Mouse (Mus musculus) myocyte (in vitro differentiated cells): ENCODE measurements around the gene Brsk1. TPM values are rescaled to one million over a fixed set of nuclear protein-coding genes. Genes with fewer than 3 reads are reported as not detected.

ENCODE experiments used
- H3K27me3 ChIP-seq: one replicate; pipeline ENCODE4 v1.6.1; 2011; ENCODE audit not compliant: control insufficient read depth, insufficient read depth, insufficient read length
- H3K36me3 ChIP-seq: one replicate; pipeline ENCODE4 v1.6.1; 2011; ENCODE audit not compliant: control insufficient read depth, insufficient read depth
- H3K4me2 ChIP-seq: one replicate; pipeline ENCODE4 v1.6.1; 2011; ENCODE audit warnings: low read depth, control low read depth
- H3K4me3 ChIP-seq: one replicate; pipeline ENCODE4 v1.5.1; 2011; ENCODE audit warnings: mild to moderate bottlenecking, control low read depth, moderate library complexity
- H3K79me2 ChIP-seq: one replicate; pipeline ENCODE4 v1.6.1; 2011; ENCODE audit not compliant: control insufficient read depth, insufficient read depth
- H3ac ChIP-seq: one replicate; pipeline ENCODE4 v1.6.1; 2011; ENCODE audit not compliant: control insufficient read depth, insufficient read length
- CEBPB ChIP-seq: IDR thresholded peaks from 2 replicates; pipeline ENCODE4 v1.6.1; 2011; ENCODE audit warnings: mild to moderate bottlenecking, moderate library complexity; ENCODE audit not compliant: poor library complexity, insufficient read depth, severe bottlenecking
- E2F4 ChIP-seq: IDR thresholded peaks from one replicate; pipeline ENCODE4 v1.6.1; 2011; ENCODE audit warnings: mild to moderate bottlenecking, control low read depth, moderate library complexity; ENCODE audit not compliant: insufficient read depth
- MAX ChIP-seq: IDR thresholded peaks from one replicate; pipeline ENCODE4 v1.6.1; 2011; ENCODE audit warnings: low read depth, mild to moderate bottlenecking, control low read depth
- MYOD1 ChIP-seq, 3 experiments: IDR thresholded peaks; one replicate each; pipeline ENCODE4 v1.6.1; 2011; ENCODE audit warnings: control low read depth in 2 of 3, low read depth in 2 of 3, mild to moderate bottlenecking in 2 of 3, moderate library complexity in 1 of 3; ENCODE audit not compliant: insufficient read length in 2 of 3, control insufficient read depth in 1 of 3
- MYOG ChIP-seq, 3 experiments: IDR thresholded peaks; one replicate each; pipeline ENCODE4 v1.6.1; 2011; ENCODE audit warnings: control low read depth in 2 of 3, low read depth in 2 of 3, mild to moderate bottlenecking in 2 of 3; ENCODE audit not compliant: insufficient read length in 2 of 3, control insufficient read depth in 1 of 3, insufficient read depth in 1 of 3
- POLR2A ChIP-seq: IDR thresholded peaks from one replicate; pipeline ENCODE4 v1.6.1; 2011; ENCODE audit warnings: low read depth, mild to moderate bottlenecking, control low read depth, moderate library complexity; ENCODE audit not compliant: insufficient read length
- POLR2AphosphoS2 ChIP-seq: IDR thresholded peaks from one replicate; pipeline ENCODE4 v1.6.1; 2011; ENCODE audit warnings: low read depth, control low read depth; ENCODE audit not compliant: insufficient read length
- REST ChIP-seq: IDR thresholded peaks from one replicate; pipeline ENCODE4 v1.6.1; 2011; ENCODE audit warnings: mild to moderate bottlenecking, control low read depth, moderate library complexity; ENCODE audit not compliant: insufficient read depth, insufficient read length
- SRF ChIP-seq: IDR thresholded peaks from one replicate; pipeline ENCODE4 v1.6.1; 2011; ENCODE audit warnings: low read depth; ENCODE audit not compliant: control insufficient read depth, insufficient read length
- TCF12 ChIP-seq: IDR thresholded peaks from one replicate; pipeline ENCODE4 v1.6.1; 2011; ENCODE audit warnings: mild to moderate bottlenecking, control low read depth; ENCODE audit not compliant: poor library complexity, insufficient read depth, severe bottlenecking
- TCF3 ChIP-seq: IDR thresholded peaks from one replicate; pipeline ENCODE4 v1.6.1; 2011; ENCODE audit warnings: low read depth, control low read depth; ENCODE audit not compliant: insufficient read length
- USF1 ChIP-seq: IDR thresholded peaks from one replicate; pipeline ENCODE4 v1.6.1; 2011; ENCODE audit warnings: low read depth, mild to moderate bottlenecking, control low read depth, moderate library complexity
- polyA plus RNA-seq: library from polyadenylated mRNA; unstranded; fragments of >200 nt; fragmentation: generic; extraction: Trizol; gene quantifications from one replicate; pipeline ENCODE4 v1.2.1, GENCODE M21; 2012; ENCODE audit warnings: missing spikeins

The Brsk1 gene
- polyA plus RNA-seq, 1 experiment, result 7.0 TPM

DNA sequence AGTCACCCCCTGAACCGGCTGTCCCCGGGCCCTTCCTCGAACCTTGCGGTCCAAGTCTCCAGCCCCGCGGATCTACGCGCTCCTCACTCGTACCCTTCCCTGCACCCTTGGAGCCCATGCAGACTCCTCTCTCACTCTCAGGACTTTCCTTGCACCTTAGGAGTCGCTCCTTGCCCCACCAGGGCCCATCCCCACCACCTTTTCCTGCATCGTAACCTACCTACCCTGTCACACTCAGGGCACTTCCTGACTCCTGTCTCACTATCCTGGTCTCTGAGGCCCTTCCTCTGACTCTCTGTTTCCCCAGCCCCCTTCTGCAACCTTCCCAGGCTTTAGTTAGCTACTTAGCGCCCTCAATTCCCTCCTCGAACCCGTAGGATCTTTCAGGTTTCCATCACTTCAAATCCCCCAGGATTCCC is 49.9 kb downstream of the Brsk1 start:
- Histone ChIP-seq H3K4me3 (peak overlapping the region; percentile 72), H3ac (peak overlapping the region; percentile 4), H3K79me2 (peaks cover 5% of the 10 kb centered on the region), H3K4me2 (peak overlapping the region; percentile 95), H3K36me3 (no peaks in the 10 kb centered on the region), H3K27me3 (no peaks in the 10 kb centered on the region)
- TF ChIP-seq SRF (no peak), TCF3 (no peak), MYOG (IDR thresholded peaks at IDR 0.05; ENCODE audit: control insufficient read depth in 1 of 3, insufficient read depth in 1 of 3, insufficient read length in 2 of 3, low read depth in 2 of 3) (no peak), CEBPB (no peak), REST (no peak), MYOD1 (IDR thresholded peaks at IDR 0.05; ENCODE audit: control insufficient read depth in 1 of 3, insufficient read length in 2 of 3, low read depth in 2 of 3) (no peak), POLR2AphosphoS2 (no peak), TCF12 (no peak), USF1 (no peak), E2F4 (no peak), POLR2A (no peak), MAX (no peak)

DNA sequence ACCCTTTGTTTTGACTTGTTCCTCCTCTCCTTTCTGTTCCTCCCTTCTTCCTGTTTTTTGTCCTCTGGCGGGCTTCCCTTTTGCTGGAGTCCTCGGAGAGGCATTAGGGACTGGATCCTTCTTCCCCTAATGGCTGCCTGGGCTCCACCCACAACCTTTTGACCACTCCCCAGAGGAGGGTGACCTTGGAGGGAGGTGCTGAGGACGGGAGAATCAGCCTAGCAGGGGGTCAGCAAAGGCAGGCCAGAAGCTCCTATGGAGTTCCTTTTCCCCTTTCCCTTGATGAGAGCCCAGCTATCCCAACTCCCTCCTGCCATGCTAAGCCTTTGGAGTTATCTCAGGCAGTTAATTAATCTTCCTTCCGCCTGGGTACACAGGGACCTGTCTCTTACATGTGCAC is 50.7 kb downstream of the Brsk1 start:
- peak overlapping the region; percentile 95 for H3K4me2 ChIP-seq
- peak overlapping the region; percentile 72 for H3K4me3 ChIP-seq
- no peaks in the 10 kb centered on the region for H3K27me3 ChIP-seq
- peaks cover 5% of the 10 kb centered on the region for H3K79me2 ChIP-seq
- H3ac ChIP-seq, result no peak overlapping the region
- no peak for TF ChIP-seq SRF
- no peak for TF ChIP-seq MYOG (IDR thresholded peaks at IDR 0.05; ENCODE audit: control insufficient read depth in 1 of 3, insufficient read depth in 1 of 3, insufficient read length in 2 of 3, low read depth in 2 of 3)
- no peak for TF ChIP-seq MYOD1 (IDR thresholded peaks at IDR 0.05; ENCODE audit: control insufficient read depth in 1 of 3, insufficient read length in 2 of 3, low read depth in 2 of 3)
- no peak for TF ChIP-seq MAX
- no peak for TF ChIP-seq POLR2A
- no peak for TF ChIP-seq REST
- TF ChIP-seq E2F4, result no peak
- H3K36me3 ChIP-seq, result no peaks in the 10 kb centered on the region

DNA sequence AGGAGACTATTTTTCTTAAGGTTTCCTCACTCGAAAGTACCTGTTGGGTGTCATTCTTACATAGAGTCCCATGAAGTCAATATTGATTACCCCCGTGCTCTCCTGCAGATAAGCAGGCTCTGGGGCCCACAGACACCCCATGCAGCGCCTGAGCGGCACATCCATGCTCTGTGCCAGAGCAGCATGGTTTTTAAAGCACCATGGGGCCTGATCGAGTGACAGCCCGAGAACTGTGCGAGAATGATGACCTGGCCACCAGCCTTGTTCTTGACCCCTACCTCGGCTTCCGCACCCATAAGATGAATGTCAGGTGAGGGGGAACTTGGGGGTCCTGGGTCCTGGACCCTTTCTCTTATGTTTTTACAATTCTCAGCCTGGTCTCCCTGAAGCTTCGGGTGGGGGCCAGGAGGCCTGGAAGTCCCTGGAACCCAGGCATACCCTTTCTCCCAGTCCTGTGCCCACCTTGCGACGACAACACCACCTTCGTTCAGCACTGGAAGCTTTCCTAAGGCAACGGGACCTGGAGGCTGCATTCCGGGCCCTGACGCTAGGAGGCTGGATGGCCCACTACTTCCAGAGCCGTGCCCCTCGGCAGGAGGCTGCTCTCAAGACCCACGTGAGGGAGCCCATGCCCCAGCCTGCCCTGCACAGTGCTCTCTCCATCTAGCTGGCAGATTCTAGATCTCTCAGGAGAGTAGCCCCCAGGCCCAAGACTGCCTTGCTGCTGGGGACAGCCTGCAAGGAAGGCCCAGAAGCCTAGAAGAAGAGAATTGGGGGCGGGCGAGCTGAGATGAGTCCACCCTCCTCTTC is 51.5 kb downstream of the Brsk1 start:
- no peaks in the 10 kb centered on the region for H3K36me3 ChIP-seq
- TF ChIP-seq CEBPB (no peak), E2F4 (no peak), POLR2AphosphoS2 (no peak), TCF12 (no peak), TCF3 (no peak), SRF (no peak), MYOD1 (IDR thresholded peaks at IDR 0.05; ENCODE audit: control insufficient read depth in 1 of 3, insufficient read length in 2 of 3, low read depth in 2 of 3) (no peak)
- peaks cover 5% of the 10 kb centered on the region for H3K79me2 ChIP-seq
- H3K4me3 ChIP-seq, result peak overlapping the region; percentile 72
- no peak overlapping the region for H3ac ChIP-seq
- H3K4me2 ChIP-seq, result peak overlapping the region; percentile 95
- no peaks in the 10 kb centered on the region for H3K27me3 ChIP-seq

DNA sequence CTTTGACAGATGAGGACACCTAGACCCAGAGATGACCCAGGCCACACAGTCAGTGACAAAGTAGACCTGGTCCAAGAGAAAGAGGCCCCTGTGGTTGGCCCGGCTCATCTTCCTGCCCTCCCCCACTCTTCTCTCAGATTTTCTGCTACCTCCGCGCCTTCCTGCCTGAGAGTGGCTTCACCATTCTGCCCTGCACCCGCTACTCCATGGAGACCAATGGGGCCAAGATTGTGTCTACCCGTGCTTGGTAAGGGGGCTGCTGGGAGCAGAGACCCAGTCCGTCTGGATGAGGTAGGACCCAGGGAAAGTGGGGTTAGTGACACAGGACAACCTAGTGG is 52.0 kb downstream of the Brsk1 start:
- no peak overlapping the region for H3K4me2 ChIP-seq
- TF ChIP-seq E2F4 (no peak), USF1 (no peak), CEBPB (no peak), REST (no peak), POLR2AphosphoS2 (no peak), SRF (no peak), MAX (no peak), MYOD1 (IDR thresholded peaks at IDR 0.05; ENCODE audit: control insufficient read depth in 1 of 3, insufficient read length in 2 of 3, low read depth in 2 of 3) (no peak), POLR2A (no peak), TCF12 (no peak), MYOG (IDR thresholded peaks at IDR 0.05; ENCODE audit: control insufficient read depth in 1 of 3, insufficient read depth in 1 of 3, insufficient read length in 2 of 3, low read depth in 2 of 3) (no peak), TCF3 (no peak)
- H3K79me2 ChIP-seq, result peaks cover 5% of the 10 kb centered on the region
- H3K27me3 ChIP-seq, result no peaks in the 10 kb centered on the region
- no peak overlapping the region for H3ac ChIP-seq
- no peaks in the 10 kb centered on the region for H3K36me3 ChIP-seq
- no peak overlapping the region for H3K4me3 ChIP-seq

DNA sequence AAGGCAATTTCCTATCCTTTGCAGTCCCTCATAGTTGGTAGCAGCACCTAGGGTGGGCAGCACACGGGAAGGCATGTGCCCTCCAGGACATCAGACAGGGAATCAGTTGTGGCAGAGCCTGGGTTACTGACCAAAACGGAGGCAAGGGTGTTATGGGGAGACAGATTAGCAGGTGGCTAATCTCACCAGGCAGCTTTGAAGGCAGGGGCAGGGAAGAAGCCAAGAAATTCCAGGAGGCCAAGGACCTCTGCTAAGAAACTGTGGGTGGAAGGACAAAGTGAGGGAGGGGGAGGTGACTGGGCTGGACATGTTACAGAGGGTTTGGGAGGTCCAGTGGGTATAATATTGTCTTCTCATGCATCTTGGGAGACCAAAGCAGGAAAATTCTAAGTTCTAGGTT is 53.0 kb downstream of the Brsk1 start:
- H3K27me3 ChIP-seq, result no peaks in the 10 kb centered on the region

More for the DNA sequence above, 53.0 kb downstream of the Brsk1 start:
- TF ChIP-seq USF1, result no peak
- no peak for TF ChIP-seq SRF
- TF ChIP-seq E2F4, result no peak
- TF ChIP-seq REST, result no peak
- no peak for TF ChIP-seq MYOG (IDR thresholded peaks at IDR 0.05; ENCODE audit: control insufficient read depth in 1 of 3, insufficient read depth in 1 of 3, insufficient read length in 2 of 3, low read depth in 2 of 3)
- TF ChIP-seq TCF12, result no peak
- no peak for TF ChIP-seq TCF3
- no peak for TF ChIP-seq CEBPB
- TF ChIP-seq MAX, result no peak
- TF ChIP-seq POLR2A, result no peak
- no peak for TF ChIP-seq MYOD1 (IDR thresholded peaks at IDR 0.05; ENCODE audit: control insufficient read depth in 1 of 3, insufficient read length in 2 of 3, low read depth in 2 of 3)
- no peak for TF ChIP-seq POLR2AphosphoS2
- Histone ChIP-seq H3K4me2 (no peak overlapping the region), H3ac (no peak overlapping the region), H3K4me3 (no peak overlapping the region), H3K36me3 (no peaks in the 10 kb centered on the region), H3K79me2 (peaks cover 5% of the 10 kb centered on the region)
